24 mouse cellular contexts compared by ENCODE assay signal in genomic region chr3:52832421-52832820, GRCm38 (mm10).
"Had no signal": no experiment of that assay in that cellular context is flagged by ENCODE, and none has a peak within 500 bp of the region (broad histone marks: within the 10 kb centered on the region; RNA-seq: fewer than 3 reads in every experiment).

No protein-coding gene starts in this region.

- H3K9me3 ChIP-seq: heart, embryonic 10.5 days; hindbrain, embryonic 10.5 days; hindbrain, embryonic 12.5 days; limb, embryonic 10.5 days; limb, embryonic 12.5 days; liver, embryonic 13.5 days had no signal

- H3K4me3 ChIP-seq: gastrocnemius, adult 2 months; heart, embryonic 10.5 days; heart, embryonic 12.5 days; hindbrain, embryonic 10.5 days; hindbrain, embryonic 12.5 days; left cerebral cortex, adult 2 months; limb, embryonic 10.5 days; limb, embryonic 12.5 days; liver, embryonic 13.5 days had no signal

- H3K9ac ChIP-seq: heart, embryonic 12.5 days; hindbrain, embryonic 12.5 days; hindbrain, embryonic 14.5 days; limb, embryonic 12.5 days; liver, embryonic 13.5 days had no signal

- H3K27me3 ChIP-seq: heart, embryonic 12.5 days; hindbrain, embryonic 12.5 days; limb, embryonic 12.5 days; liver, embryonic 13.5 days had no signal

- H3K4me1 ChIP-seq: limb, embryonic 12.5 days; liver, embryonic 13.5 days had no signal

- ATAC-seq: hindbrain, embryonic 16.5 days; intestine, embryonic 16.5 days had no signal

- H3K36me3 ChIP-seq: heart, embryonic 10.5 days; heart, embryonic 12.5 days; hindbrain, embryonic 10.5 days; hindbrain, embryonic 12.5 days; limb, embryonic 10.5 days; limb, embryonic 12.5 days; liver, embryonic 13.5 days had no signal

- H3K27ac ChIP-seq: gastrocnemius, adult 2 months; heart, embryonic 10.5 days; hindbrain, embryonic 10.5 days; hindbrain, embryonic 12.5 days; hindbrain, embryonic 14.5 days; left cerebral cortex, adult 2 months; limb, embryonic 10.5 days; limb, embryonic 12.5 days; liver, embryonic 13.5 days had no signal

- DNase-seq: gastrocnemius, adult 2 months; gastrocnemius, postnatal 10 days; gastrocnemius, postnatal 25 days; heart, adult 18-20 months; heart, postnatal 10 days; heart, postnatal 4 days; kidney, adult 11 months; kidney, adult 2 months; kidney, postnatal 10 days; kidney, postnatal 36 days; layer of hippocampus, adult 9-11 months; liver; liver, embryonic 13.5 days had no signal

- H3K4me2 ChIP-seq: heart, embryonic 12.5 days; hindbrain, embryonic 12.5 days; hindbrain, embryonic 14.5 days; limb, embryonic 12.5 days; liver, embryonic 11.5 days; liver, embryonic 13.5 days had no signal
